Mouse (Mus musculus) midbrain, embryonic 16.5 days (tissue): ENCODE data around the gene Ptger3. TPM values are rescaled to one million over a fixed set of nuclear protein-coding genes. Genes with fewer than 3 reads are reported as not detected.

Experiments used
- ATAC-seq: fragments of 200-750 bp; cut with Nextera tagmentation; 2 replicates; pipeline ENCODE4 v1.8.0; 2017; ENCODE audit warnings: moderate TSS enrichment
- H3K27ac ChIP-seq: fragments of 300-500 bp; sonication (generic); 2 replicates; pipeline ENCODE4 v1.5.1; 2014; ENCODE audit warnings: mild to moderate bottlenecking, low read length, mixed read lengths
- H3K27me3 ChIP-seq: fragments of 300-500 bp; sonication (generic); 2 replicates; pipeline ENCODE4 v1.6.1; 2014; ENCODE audit warnings: low read depth, low read length, mixed read lengths; ENCODE audit not compliant: control insufficient read depth, insufficient read depth
- H3K36me3 ChIP-seq: fragments of 300-500 bp; sonication (generic); 2 replicates; pipeline ENCODE4 v1.6.1; 2014; ENCODE audit warnings: mild to moderate bottlenecking, low read length, moderate library complexity, mixed read lengths; ENCODE audit not compliant: control insufficient read depth, insufficient read depth
- H3K4me1 ChIP-seq: fragments of 300-500 bp; sonication (generic); 2 replicates; pipeline ENCODE4 v1.6.1; 2014; ENCODE audit warnings: mild to moderate bottlenecking, low read length, mixed read lengths; ENCODE audit not compliant: control insufficient read depth, insufficient read depth
- H3K4me2 ChIP-seq: fragments of 300-500 bp; sonication (generic); 2 replicates; pipeline ENCODE4 v1.6.1; 2014; ENCODE audit warnings: mild to moderate bottlenecking, low read length, mixed read lengths
- H3K4me3 ChIP-seq: fragments of 300-500 bp; sonication (generic); 2 replicates; pipeline ENCODE4 v1.5.1; 2014; ENCODE audit warnings: low read depth, mild to moderate bottlenecking, low read length, moderate library complexity, mixed read lengths
- H3K9ac ChIP-seq: fragments of 300-500 bp; sonication (generic); 2 replicates; pipeline ENCODE4 v1.6.1; 2014; ENCODE audit warnings: low read depth, low read length, mixed read lengths
- H3K9me3 ChIP-seq: fragments of 300-500 bp; sonication (generic); replicated peaks from 2 replicates; pipeline ENCODE4 v1.6.1; 2014; ENCODE audit warnings: mild to moderate bottlenecking, low read length, mixed read lengths; ENCODE audit not compliant: control insufficient read depth, poor library complexity, severe bottlenecking
- WGBS: fragments of 180-500 bp; shearing (Covaris S2); extraction: QIAGEN DNeasy Blood & Tissue Kit; methylation state at CpG from one replicate; pipeline ENCODE4 v1.1.7; 2014; 5-methylcytosine and 5-hydroxymethylcytosine counted together
- microRNA counts: library from miRNA; unstranded; fragments of <30 nt; microRNA quantifications from one replicate; lab custom pipeline; 2016
- microRNA-seq: library from miRNA; unstranded; fragments of <30 nt; microRNA quantifications from one replicate; pipeline ENCODE4, GENCODE M21; 2017
- polyA plus RNA-seq: library from polyadenylated mRNA; unstranded; fragments of >200 nt; fragmentation: Nextera tagmentation; extraction: Ambion mirVana; gene quantifications from 2 replicates; pipeline ENCODE4 v1.2.1, GENCODE M21; 2015

Gene Ptger3
- polyA plus RNA-seq, 1 experiment from 2014 or later: 4.5 TPM

- ATAC-seq: no peak
- Histone ChIP-seq H3K9ac (no peak overlapping the region), H3K4me2 (no peak overlapping the region), H3K9me3 (no peaks in the 10 kb centered on the region), H3K36me3 (no peaks in the 10 kb centered on the region), H3K27ac (no peak overlapping the region), H3K4me3 (no peak overlapping the region), H3K27me3 (no peaks in the 10 kb centered on the region), H3K4me1 (0 out of 2 replicates have a peak, but pooled peaks cover 2% of the 10 kb centered on the region)
Measured at GRCm38 (mm10) chr3:157664486-157665041, 97.9 kb downstream of the Ptger3 start.

- WGBS: 65% methylated on average over 1 of the region's 1 CpGs
- no peaks in the 10 kb centered on the region for H3K27me3 ChIP-seq
Measured at GRCm38 (mm10) chr3:157665471-157665870, 98.8 kb downstream of the Ptger3 start.

GRCm38 (mm10) chr3:157666142-157666541 is 99.5 kb downstream of the Ptger3 start:
- WGBS: 61% methylated on average over 2 of the region's 2 CpGs
- ATAC-seq: no peak
- Histone ChIP-seq H3K4me1 (0 out of 2 replicates have a peak, but pooled peaks cover 2% of the 10 kb centered on the region), H3K36me3 (no peaks in the 10 kb centered on the region), H3K9me3 (no peaks in the 10 kb centered on the region), H3K4me3 (no peak overlapping the region), H3K9ac (no peak overlapping the region), H3K27ac (no peak overlapping the region), H3K27me3 (no peaks in the 10 kb centered on the region), H3K4me2 (no peak overlapping the region)

More at GRCm38 (mm10) chr3:157665471-157665870, 98.8 kb downstream of the Ptger3 start:
- no peak overlapping the region for H3K4me3 ChIP-seq
- no peak for ATAC-seq
- 0 out of 2 replicates have a peak, but pooled peaks cover 2% of the 10 kb centered on the region for H3K4me1 ChIP-seq
- H3K4me2 ChIP-seq: no peak overlapping the region
- H3K9me3 ChIP-seq: no peaks in the 10 kb centered on the region
- H3K9ac ChIP-seq: no peak overlapping the region
- H3K36me3 ChIP-seq: no peaks in the 10 kb centered on the region
- H3K27ac ChIP-seq: no peak overlapping the region

- Histone ChIP-seq H3K27me3 (no peaks in the 10 kb centered on the region), H3K27ac (no peak overlapping the region), H3K4me1 (no peaks in the 10 kb centered on the region), H3K4me3 (no peak overlapping the region), H3K9ac (no peak overlapping the region), H3K4me2 (no peak overlapping the region), H3K36me3 (no peaks in the 10 kb centered on the region), H3K9me3 (no peaks in the 10 kb centered on the region)
- no peak for ATAC-seq
- 88% methylated on average over 3 of the region's 3 CpGs for WGBS
Measured at GRCm38 (mm10) chr3:157686105-157686504, 119.4 kb downstream of the Ptger3 start.

GRCm38 (mm10) chr3:157688419-157689162 is 121.9 kb downstream of the Ptger3 start:
- 69% methylated on average over 6 of the region's 6 CpGs for WGBS
- Histone ChIP-seq H3K9me3 (no peaks in the 10 kb centered on the region), H3K9ac (no peak overlapping the region), H3K4me3 (no peak overlapping the region), H3K36me3 (no peaks in the 10 kb centered on the region), H3K27me3 (no peaks in the 10 kb centered on the region), H3K27ac (no peak overlapping the region), H3K4me2 (no peak overlapping the region), H3K4me1 (no peaks in the 10 kb centered on the region)
- ATAC-seq: no peak

MicroRNAs encoded within 50 kb of the gene (microRNA counts, 519-probe panel; counts per million panel counts)
- 2,340 counts per million, percentile 70 among the panel's probes with 10 or more counts for microRNA mmu-miR-186 (lab: Ali Mortazavi, UCI)

Small RNAs within 50 kb of the gene (microRNA-seq; reads per million reads assigned to microRNA genes)
- gene Mir186: 1,020 reads per million, percentile 80 among the genes with 10 or more reads in this experiment

Other genes starting within 250 kb of the Ptger3 start
- gene Zranb2, start 32.7 kb upstream of the Ptger3 start, polyA plus RNA-seq: 106 and 112 TPM in 2 replicates